8 mouse cellular contexts compared by ENCODE assay signal in genomic region chr19:53312951-53313683, GRCm38 (mm10). TPM values are rescaled to one million over a fixed set of nuclear protein-coding genes. Genes with fewer than 3 reads are reported as not detected.
DNase-seq lines count a peak whose midpoint lies in the region; ATAC-seq lines count a peak whose summit lies in the region.

No protein-coding gene starts in this region.

- H3K4me1 ChIP-seq in intestine, embryonic 14.5 days (replicated peaks; ENCODE audit: control insufficient read depth, insufficient read depth, low read length), result peaks cover 19% of the 10 kb centered on the region
- peaks cover 15% of the 10 kb centered on the region for H3K4me1 ChIP-seq in midbrain, embryonic 11.5 days (ENCODE audit: control insufficient read depth, insufficient read depth, low read length)

- no peaks in the 10 kb centered on the region for H3K27me3 ChIP-seq in intestine, embryonic 14.5 days (replicated peaks; ENCODE audit: control insufficient read depth, insufficient read depth, low read length)
- H3K27me3 ChIP-seq in midbrain, embryonic 11.5 days (ENCODE audit: control insufficient read depth, insufficient read depth, low read length), result no peaks in the 10 kb centered on the region

- peak overlapping the region; percentile 97 for H3K4me2 ChIP-seq in intestine, embryonic 14.5 days (ENCODE audit: low read length)
- peak overlapping the region; percentile 96 for H3K4me2 ChIP-seq in midbrain, embryonic 11.5 days

- no peaks in the 10 kb centered on the region for H3K36me3 ChIP-seq in intestine, embryonic 14.5 days (ENCODE audit: control insufficient read depth, insufficient read depth, low read length)
- H3K36me3 ChIP-seq in midbrain, embryonic 11.5 days (ENCODE audit: control insufficient read depth, insufficient read depth, low read length), result no peaks in the 10 kb centered on the region; the same call in 1 of the 2 replicates

- intact Hi-C loops in left cerebral cortex, postnatal 36 days (cut with DNase I), result loop anchor here (1.0 to 5.0 kb wide), 3 partner anchors 16 to 171 kb away; partner anchors contain the start of gene Add3

- peak overlapping the region; percentile 84 for H3K9ac ChIP-seq in intestine, embryonic 14.5 days (ENCODE audit: low read length)
- H3K9ac ChIP-seq in midbrain, embryonic 11.5 days (ENCODE audit: low read length), result peak overlapping the region; percentile 94

- H3K4me3 ChIP-seq in intestine, embryonic 14.5 days (ENCODE audit: low read depth, low read length), result peak overlapping the region; percentile 91
- peak overlapping the region; percentile 93 for H3K4me3 ChIP-seq in midbrain, embryonic 11.5 days (ENCODE audit: low read depth, low read length)

- 1% methylated on average over 63 of the region's 63 CpGs for WGBS in intestine, embryonic 14.5 days
- WGBS in midbrain, embryonic 11.5 days, result under 1% methylated on average over 58 of the region's 63 CpGs

- ATAC-seq in intestine, embryonic 14.5 days (replicated peaks; ENCODE audit: low FRiP score, low TSS enrichment, low read depth), result peak; percentile 12
- ATAC-seq in midbrain, embryonic 11.5 days (ENCODE audit: low FRiP score), result peak; percentile 12
- ATAC-seq in erythroid progenitor cell, adult 5-6 weeks (replicated peaks; ENCODE audit: low FRiP score, poor library complexity, severe bottlenecking), result no peak

- peak; percentile 81 to 93 for DNase-seq in adrenal gland, adult (ENCODE audit: inconsistent age in 2 of 2, low spot score in 1 of 2)
- peak; percentile 57 for DNase-seq in embryo, embryonic 10 days (ENCODE audit: low spot score)
- DNase-seq in gastrocnemius, postnatal 25 days, result peak; percentile 79
- DNase-seq in intestine, embryonic 14.5 days (ENCODE audit: low spot score), result peak; percentile 87
- DNase-seq in left cerebral cortex, postnatal 36 days (ENCODE audit: low spot score in 2 of 2), result peak; percentile 85 to 90
- DNase-seq in midbrain, embryonic 11.5 days (ENCODE audit: low spot score, missing footprints), result peak; percentile 98
- DNase-seq in skeletal muscle tissue, adult 2 months (ENCODE audit: low read depth, low spot score), result peak; percentile 86

- peak overlapping the region; percentile 92 for H3K27ac ChIP-seq in intestine, embryonic 14.5 days (ENCODE audit: low read depth)
- peak overlapping the region; percentile 89 for H3K27ac ChIP-seq in midbrain, embryonic 11.5 days (ENCODE audit: low read depth, low read length)

- H3K9me3 ChIP-seq in intestine, embryonic 14.5 days (ENCODE audit: control insufficient read depth, low read length), result no peaks in the 10 kb centered on the region
- H3K9me3 ChIP-seq in midbrain, embryonic 11.5 days (ENCODE audit: control insufficient read depth, low read length), result no peaks in the 10 kb centered on the region

RNA-seq across cellular contexts. Expression of gene Mxi1, which starts 2.8 kb away (rescaled TPM):
- total RNA-seq in gastrocnemius, postnatal 25 days (2021), result 10 to 100 TPM; 37.8 to 39.1 TPM
- polyA plus RNA-seq in intestine, embryonic 14.5 days (2014; fragmentation: Nextera tagmentation; extraction: Ambion mirVana), result 30.4 and 37.5 TPM in 2 replicates
- 10 to 100 TPM; 91.9 to 94.5 TPM for total RNA-seq in left cerebral cortex, postnatal 36 days (2021)
- 59.0 and 59.1 TPM in 2 replicates for polyA plus RNA-seq in midbrain, embryonic 11.5 days (2014; fragmentation: Nextera tagmentation; extraction: Ambion mirVana)
- 92.3 and 96.0 TPM in 2 replicates for total RNA-seq in erythroid progenitor cell, adult 5-6 weeks (2015; ENCODE audit: low replicate concordance)
- 167 and 196 TPM in 2 replicates for total RNA-seq in erythroid progenitor cell, adult 5-6 weeks (2017; ENCODE audit: low replicate concordance)

RNA-seq across cellular contexts. Expression of gene Gm10197, which starts 58.4 kb away (rescaled TPM):
- not detected for total RNA-seq in gastrocnemius, postnatal 25 days (2021)
- 2.2 TPM in 1 of 2 replicates, not detected in the other for polyA plus RNA-seq in intestine, embryonic 14.5 days (2014; fragmentation: Nextera tagmentation; extraction: Ambion mirVana)
- total RNA-seq in left cerebral cortex, postnatal 36 days (2021), result not detected
- not detected in 2 replicates for polyA plus RNA-seq in midbrain, embryonic 11.5 days (2014; fragmentation: Nextera tagmentation; extraction: Ambion mirVana)
- not detected in 2 replicates for total RNA-seq in erythroid progenitor cell, adult 5-6 weeks (2015; ENCODE audit: low replicate concordance)
- total RNA-seq in erythroid progenitor cell, adult 5-6 weeks (2017; ENCODE audit: low replicate concordance), result not detected in 2 replicates
